Mouse (Mus musculus) stomach, embryonic 15.5 days (tissue): ENCODE measurements around the gene Ccdc9b. TPM values are rescaled to one million over a fixed set of nuclear protein-coding genes. Genes with fewer than 3 reads are reported as not detected.
A peak's percentile ranks its signal among the peaks of the same experiment; 100 is the strongest.

Experiments used
- ATAC-seq: fragments of 200-750 bp; cut with Nextera tagmentation; 2 replicates; pipeline ENCODE4 v1.8.0; 2017; ENCODE audit warnings: low read depth, moderate number of reproducible peaks, moderate TSS enrichment; ENCODE audit not compliant: insufficient read depth, low FRiP score
- H3K27ac ChIP-seq: fragments of 300-500 bp; sonication (generic); 2 replicates; pipeline ENCODE4 v1.5.1; 2015; ENCODE audit warnings: mild to moderate bottlenecking, inconsistent platforms
- H3K27me3 ChIP-seq: fragments of 300-500 bp; sonication (generic); replicated peaks from 2 replicates; pipeline ENCODE4 v1.6.1; 2015; ENCODE audit warnings: inconsistent platforms
- H3K36me3 ChIP-seq: fragments of 300-500 bp; sonication (generic); 2 replicates; pipeline ENCODE4 v1.6.1; 2015; ENCODE audit warnings: inconsistent platforms
- H3K4me1 ChIP-seq: fragments of 300-500 bp; sonication (generic); 2 replicates; pipeline ENCODE4 v1.6.1; 2015; ENCODE audit warnings: inconsistent platforms
- H3K4me2 ChIP-seq: fragments of 300-500 bp; sonication (generic); 2 replicates; pipeline ENCODE4 v1.6.1; 2015; ENCODE audit warnings: mild to moderate bottlenecking, inconsistent platforms
- H3K4me3 ChIP-seq: fragments of 300-500 bp; sonication (generic); replicated peaks from 2 replicates; pipeline ENCODE4 v1.5.1; 2015; ENCODE audit warnings: inconsistent platforms
- H3K9ac ChIP-seq: fragments of 300-500 bp; sonication (generic); 2 replicates; pipeline ENCODE4 v1.6.1; 2015; ENCODE audit warnings: inconsistent platforms
- H3K9me3 ChIP-seq: fragments of 300-500 bp; sonication (generic); 2 replicates; pipeline ENCODE4 v1.6.1; 2016; ENCODE audit warnings: inconsistent platforms
- WGBS: fragments of 180-500 bp; shearing (Covaris S2); methylation state at CpG from one replicate; pipeline ENCODE4 v1.1.7; 2015; 5-methylcytosine and 5-hydroxymethylcytosine counted together
- polyA plus RNA-seq: library from polyadenylated mRNA; unstranded; fragments of >200 nt; fragmentation: Nextera tagmentation; extraction: Ambion mirVana; gene quantifications from 2 replicates; pipeline ENCODE4 v1.2.1, GENCODE M21; 2015

Gene Ccdc9b
- polyA plus RNA-seq, 1 experiment from 2014 or later: 1.5 TPM

- WGBS: 57% methylated on average over 12 of the region's 12 CpGs
- Histone ChIP-seq H3K9ac (no peak overlapping the region), H3K4me1 (peaks cover 6% of the 10 kb centered on the region; the same call in 1 of the 2 replicates), H3K4me2 (peak overlapping the region; percentile 47), H3K27me3 (no peaks in the 10 kb centered on the region), H3K4me3 (no peak overlapping the region), H3K27ac (no peak overlapping the region), H3K9me3 (no peaks in the 10 kb centered on the region), H3K36me3 (no peaks in the 10 kb centered on the region)
- ATAC-seq: no peak
Measured at GRCm38 (mm10) chr2:118790221-118790550, 27.7 kb upstream of the Ccdc9b start.

- WGBS: 91% methylated on average over 11 of the region's 11 CpGs
- peaks cover 6% of the 10 kb centered on the region; the same call in 1 of the 2 replicates for H3K4me1 ChIP-seq
- H3K4me3 ChIP-seq: no peak overlapping the region
- no peak overlapping the region for H3K27ac ChIP-seq
- no peak overlapping the region for H3K9ac ChIP-seq
- no peaks in the 10 kb centered on the region for H3K36me3 ChIP-seq
- no peak overlapping the region for H3K4me2 ChIP-seq
- H3K9me3 ChIP-seq: no peaks in the 10 kb centered on the region
- H3K27me3 ChIP-seq: no peaks in the 10 kb centered on the region
- ATAC-seq: no peak
Measured at GRCm38 (mm10) chr2:118789501-118789900, 27.0 kb upstream of the Ccdc9b start.

- Histone ChIP-seq H3K9ac (no peak overlapping the region), H3K27me3 (no peaks in the 10 kb centered on the region), H3K36me3 (no peaks in the 10 kb centered on the region), H3K9me3 (no peaks in the 10 kb centered on the region), H3K4me3 (no peak overlapping the region), H3K4me2 (no peak overlapping the region), H3K27ac (no peak overlapping the region), H3K4me1 (peaks cover 6% of the 10 kb centered on the region; the same call in 1 of the 2 replicates)
- WGBS: 65% methylated on average over 5 of the region's 5 CpGs
- ATAC-seq: no peak
Measured at GRCm38 (mm10) chr2:118786525-118786924, 24.1 kb upstream of the Ccdc9b start.

GRCm38 (mm10) chr2:118783663-118784062, 21.2 kb upstream of the Ccdc9b start:
- no peaks in the 10 kb centered on the region for H3K27me3 ChIP-seq
- no peak overlapping the region for H3K27ac ChIP-seq
- no peaks in the 10 kb centered on the region for H3K36me3 ChIP-seq
- no peak overlapping the region for H3K9ac ChIP-seq
- no peak overlapping the region for H3K4me2 ChIP-seq
- H3K4me3 ChIP-seq: no peak overlapping the region
- peaks cover 11% of the 10 kb centered on the region for H3K4me1 ChIP-seq
- 86% methylated on average over 7 of the region's 7 CpGs for WGBS
- no peak for ATAC-seq
- H3K9me3 ChIP-seq: no peaks in the 10 kb centered on the region

GRCm38 (mm10) chr2:118783093-118783492, 20.6 kb upstream of the Ccdc9b start:
- Histone ChIP-seq H3K4me2 (no peak overlapping the region), H3K27ac (no peak overlapping the region), H3K4me3 (no peak overlapping the region), H3K4me1 (peaks cover 11% of the 10 kb centered on the region), H3K9me3 (no peaks in the 10 kb centered on the region), H3K36me3 (no peaks in the 10 kb centered on the region), H3K27me3 (no peaks in the 10 kb centered on the region), H3K9ac (no peak overlapping the region)
- ATAC-seq: no peak
- 46% methylated on average over 5 of the region's 5 CpGs for WGBS

- ATAC-seq: no peak
Measured at GRCm38 (mm10) chr2:118782303-118782702, 19.8 kb upstream of the Ccdc9b start.

GRCm38 (mm10) chr2:118781115-118781514, 18.7 kb upstream of the Ccdc9b start:
- ATAC-seq: no peak
- H3K9ac ChIP-seq: no peak overlapping the region
- H3K27ac ChIP-seq: no peak overlapping the region
- H3K27me3 ChIP-seq: no peaks in the 10 kb centered on the region
- no peaks in the 10 kb centered on the region for H3K9me3 ChIP-seq
- WGBS: 69% methylated on average over 1 of the region's 1 CpGs
- peaks cover 11% of the 10 kb centered on the region for H3K4me1 ChIP-seq
- no peaks in the 10 kb centered on the region for H3K36me3 ChIP-seq
- H3K4me2 ChIP-seq: no peak overlapping the region
- no peak overlapping the region for H3K4me3 ChIP-seq

More at GRCm38 (mm10) chr2:118782303-118782702, 19.8 kb upstream of the Ccdc9b start:
- no peak overlapping the region for H3K4me2 ChIP-seq
- no peak overlapping the region for H3K4me3 ChIP-seq
- H3K36me3 ChIP-seq: no peaks in the 10 kb centered on the region
- H3K27ac ChIP-seq: no peak overlapping the region
- no peak overlapping the region for H3K9ac ChIP-seq
- no peaks in the 10 kb centered on the region for H3K9me3 ChIP-seq
- peaks cover 11% of the 10 kb centered on the region for H3K4me1 ChIP-seq
- H3K27me3 ChIP-seq: no peaks in the 10 kb centered on the region
- 61% methylated on average over 4 of the region's 4 CpGs for WGBS

GRCm38 (mm10) chr2:118779504-118780480, 17.3 kb upstream of the Ccdc9b start, which contains the start of gene Disp2:
Disp2 (plus strand) TSS chr2:118779719.
- Histone ChIP-seq H3K9ac (no peak within 1 kb of the TSS), H3K4me1 (peaks cover 24% of the 10 kb centered on the region), H3K36me3 (no peaks in the 10 kb centered on the region), H3K27me3 (no peaks in the 10 kb centered on the region), H3K4me3 (peak within 1 kb of the TSS; percentile 35), H3K27ac (no peak within 1 kb of the TSS), H3K9me3 (no peaks in the 10 kb centered on the region), H3K4me2 (peak within 1 kb of the TSS; percentile 72)
- ATAC-seq: peak; percentile 83; the same call in 1 of the 2 replicates
- 10% methylated on average over 39 of the region's 39 CpGs for WGBS

- no peaks in the 10 kb centered on the region for H3K9me3 ChIP-seq
- peak overlapping the region; percentile 35 for H3K4me3 ChIP-seq
- peak overlapping the region; percentile 72 for H3K4me2 ChIP-seq
- ATAC-seq: no peak
- no peaks in the 10 kb centered on the region for H3K36me3 ChIP-seq
- H3K4me1 ChIP-seq: peaks cover 24% of the 10 kb centered on the region
- H3K27ac ChIP-seq: no peak overlapping the region
- no peaks in the 10 kb centered on the region for H3K27me3 ChIP-seq
- no peak overlapping the region for H3K9ac ChIP-seq
- 10% methylated on average over 10 of the region's 10 CpGs for WGBS
Measured at GRCm38 (mm10) chr2:118779065-118779464, 16.6 kb upstream of the Ccdc9b start.

GRCm38 (mm10) chr2:118778418-118778817, 16.0 kb upstream of the Ccdc9b start:
- Histone ChIP-seq H3K4me3 (no peak overlapping the region), H3K9me3 (no peaks in the 10 kb centered on the region), H3K36me3 (no peaks in the 10 kb centered on the region), H3K27me3 (no peaks in the 10 kb centered on the region), H3K27ac (no peak overlapping the region), H3K4me2 (no peak overlapping the region), H3K9ac (no peak overlapping the region), H3K4me1 (peaks cover 24% of the 10 kb centered on the region)
- 74% methylated on average over 4 of the region's 4 CpGs for WGBS
- ATAC-seq: no peak

- no peak overlapping the region for H3K9ac ChIP-seq
- WGBS: 71% methylated on average over 2 of the region's 2 CpGs
- ATAC-seq: no peak
- no peaks in the 10 kb centered on the region for H3K36me3 ChIP-seq
- H3K9me3 ChIP-seq: no peaks in the 10 kb centered on the region
- no peaks in the 10 kb centered on the region for H3K27me3 ChIP-seq
- H3K4me2 ChIP-seq: no peak overlapping the region
- peaks cover 24% of the 10 kb centered on the region for H3K4me1 ChIP-seq
- no peak overlapping the region for H3K27ac ChIP-seq
- no peak overlapping the region for H3K4me3 ChIP-seq
Measured at GRCm38 (mm10) chr2:118776295-118776694, 13.8 kb upstream of the Ccdc9b start.

GRCm38 (mm10) chr2:118775846-118776245, 13.4 kb upstream of the Ccdc9b start:
- H3K27me3 ChIP-seq: no peaks in the 10 kb centered on the region
- H3K4me1 ChIP-seq: peaks cover 24% of the 10 kb centered on the region
- no peaks in the 10 kb centered on the region for H3K9me3 ChIP-seq
- WGBS: 45% methylated on average over 3 of the region's 4 CpGs
- no peak overlapping the region for H3K9ac ChIP-seq
- H3K36me3 ChIP-seq: no peaks in the 10 kb centered on the region
- H3K27ac ChIP-seq: no peak overlapping the region
- no peak for ATAC-seq
- no peak overlapping the region for H3K4me3 ChIP-seq
- no peak overlapping the region for H3K4me2 ChIP-seq
